Mouse (Mus musculus): ENCODE data around the gene Vmn2r43. TPM values are rescaled to one million over a fixed set of nuclear protein-coding genes. Genes with fewer than 3 reads are reported as not detected.
"Not testable (repeated sequence)": the region's sequence is repeated elsewhere in the genome, so short reads cannot be mapped to it uniquely, and the experiment has no call there.

Gene Vmn2r43
- polyA plus RNA-seq (2015; fragmentation: Nextera tagmentation; extraction: Ambion mirVana), result not detected in 2 replicates

GRCm38 (mm10) chr7:8260499-8260898, at the start of gene Vmn2r43:
Vmn2r43 (minus strand) TSS chr7:8260599.
- not testable (repeated sequence) for ATAC-seq (replicated peaks; ENCODE audit: insufficient number of reproducible peaks, insufficient read depth, low FRiP score, low read depth); H3K36me3 ChIP-seq; H3K4me2 ChIP-seq; H3K9ac ChIP-seq; H3K9me3 ChIP-seq (replicated peaks); H3K4me1 ChIP-seq (replicated peaks); H3K4me3 ChIP-seq; H3K27ac ChIP-seq; H3K27me3 ChIP-seq
- no CpG with 5 or more reads among the region's 1 CpGs for WGBS

GRCm38 (mm10) chr7:8200220-8200619, 60.2 kb downstream of the Vmn2r43 start, which contains the start of gene Vmn2r42:
Vmn2r42 (minus strand) TSS chr7:8200320.
- H3K9ac ChIP-seq; H3K4me1 ChIP-seq (replicated peaks); H3K4me2 ChIP-seq; ATAC-seq (replicated peaks; ENCODE audit: insufficient number of reproducible peaks, insufficient read depth, low FRiP score, low read depth); H3K27ac ChIP-seq; H3K9me3 ChIP-seq (replicated peaks); H3K4me3 ChIP-seq; H3K27me3 ChIP-seq; H3K36me3 ChIP-seq: not testable (repeated sequence)
- no CpG with 5 or more reads among the region's 2 CpGs for WGBS

Other genes starting within 250 kb of the Vmn2r43 start
- gene Vmn2r41, start 98.9 kb downstream of the Vmn2r43 start, polyA plus RNA-seq (2015; fragmentation: Nextera tagmentation; extraction: Ambion mirVana), result not detected in 2 replicates
- gene Vmn2r42, start 60.3 kb downstream of the Vmn2r43 start, polyA plus RNA-seq (2015; fragmentation: Nextera tagmentation; extraction: Ambion mirVana), result not detected in 2 replicates
- gene Vmn2r44, start 122.7 kb upstream of the Vmn2r43 start, polyA plus RNA-seq (2015; fragmentation: Nextera tagmentation; extraction: Ambion mirVana), result not detected in 2 replicates
- not detected in 2 replicates for gene Vmn2r45, start 228.5 kb upstream of the Vmn2r43 start, polyA plus RNA-seq (2015; fragmentation: Nextera tagmentation; extraction: Ambion mirVana)